Mouse (Mus musculus): ENCODE measurements around the gene 4930522H14Rik. TPM values are rescaled to one million over a fixed set of nuclear protein-coding genes. Genes with fewer than 3 reads are reported as not detected.

4930522H14Rik gene
- not detected in 2 replicates for polyA plus RNA-seq (2015; fragmentation: Nextera tagmentation; extraction: Ambion mirVana)

GRCm38 (mm10) chr4:109531111-109531510 is at the start of gene 4930522H14Rik:
Gene 4930522H14Rik, minus strand, starts transcription at chr4:109531297.
- Histone ChIP-seq H3K9ac (replicated peaks) (no peak within 1 kb of the TSS), H3K4me2 (replicated peaks) (no peak within 1 kb of the TSS), H3K4me1 (replicated peaks) (0 out of 2 replicates have a peak, but pooled peaks cover 4% of the 10 kb centered on the region), H3K9me3 (no peaks in the 10 kb centered on the region), H3K4me3 (replicated peaks) (no peak within 1 kb of the TSS), H3K27me3 (no peaks in the 10 kb centered on the region), H3K36me3 (no peaks in the 10 kb centered on the region), H3K27ac (no peak within 1 kb of the TSS)
- ATAC-seq, result no peak
- 94% methylated on average over 2 of the region's 2 CpGs for WGBS

GRCm38 (mm10) chr4:109578356-109578755 is 47.3 kb upstream of the 4930522H14Rik start:
- no peak overlapping the region for H3K27ac ChIP-seq
- H3K4me2 ChIP-seq (replicated peaks), result no peak overlapping the region
- ATAC-seq, result no peak
- WGBS, result 94% methylated on average over 3 of the region's 3 CpGs
- no peaks in the 10 kb centered on the region for H3K36me3 ChIP-seq
- H3K9me3 ChIP-seq, result no peaks in the 10 kb centered on the region
- no peaks in the 10 kb centered on the region for H3K27me3 ChIP-seq
- H3K9ac ChIP-seq (replicated peaks), result no peak overlapping the region
- H3K4me1 ChIP-seq (replicated peaks), result no peaks in the 10 kb centered on the region
- no peak overlapping the region for H3K4me3 ChIP-seq (replicated peaks)

- Histone ChIP-seq H3K27me3 (no peaks in the 10 kb centered on the region), H3K9ac (replicated peaks) (no peak overlapping the region), H3K27ac (no peak overlapping the region), H3K9me3 (no peaks in the 10 kb centered on the region), H3K4me2 (replicated peaks) (no peak overlapping the region), H3K4me1 (replicated peaks) (no peaks in the 10 kb centered on the region), H3K36me3 (no peaks in the 10 kb centered on the region), H3K4me3 (replicated peaks) (no peak overlapping the region)
- 80% methylated on average over 5 of the region's 5 CpGs for WGBS
- no peak for ATAC-seq
Measured at GRCm38 (mm10) chr4:109576933-109577332, 45.8 kb upstream of the 4930522H14Rik start.

DNA sequence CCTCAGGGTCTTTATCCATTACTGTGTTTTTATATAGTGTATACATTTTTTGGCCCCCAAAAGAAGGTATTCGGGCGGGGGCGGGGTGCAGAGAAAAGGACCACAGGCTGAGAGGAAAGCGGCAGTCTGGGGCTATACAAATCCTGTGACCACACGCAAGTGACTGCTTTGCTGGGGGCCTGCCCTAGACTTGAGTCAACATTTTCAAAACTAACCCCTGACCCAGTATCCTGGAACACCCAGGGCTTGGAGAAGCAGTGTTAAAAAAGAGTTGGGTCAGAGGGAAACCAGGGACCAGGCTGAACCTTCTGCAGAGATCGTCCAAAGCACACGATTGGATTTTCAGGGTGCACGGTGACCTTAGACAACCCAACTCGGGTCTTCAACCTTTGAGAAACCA is 43.7 kb upstream of the 4930522H14Rik start:
- no peak overlapping the region for H3K4me3 ChIP-seq (replicated peaks)
- no peak overlapping the region for H3K27ac ChIP-seq
- H3K4me1 ChIP-seq (replicated peaks), result no peaks in the 10 kb centered on the region
- ATAC-seq, result no peak
- WGBS, result 86% methylated on average over 9 of the region's 9 CpGs
- H3K27me3 ChIP-seq, result no peaks in the 10 kb centered on the region
- H3K9me3 ChIP-seq, result no peaks in the 10 kb centered on the region
- H3K36me3 ChIP-seq, result no peaks in the 10 kb centered on the region
- H3K9ac ChIP-seq (replicated peaks), result no peak overlapping the region
- H3K4me2 ChIP-seq (replicated peaks), result no peak overlapping the region

DNA sequence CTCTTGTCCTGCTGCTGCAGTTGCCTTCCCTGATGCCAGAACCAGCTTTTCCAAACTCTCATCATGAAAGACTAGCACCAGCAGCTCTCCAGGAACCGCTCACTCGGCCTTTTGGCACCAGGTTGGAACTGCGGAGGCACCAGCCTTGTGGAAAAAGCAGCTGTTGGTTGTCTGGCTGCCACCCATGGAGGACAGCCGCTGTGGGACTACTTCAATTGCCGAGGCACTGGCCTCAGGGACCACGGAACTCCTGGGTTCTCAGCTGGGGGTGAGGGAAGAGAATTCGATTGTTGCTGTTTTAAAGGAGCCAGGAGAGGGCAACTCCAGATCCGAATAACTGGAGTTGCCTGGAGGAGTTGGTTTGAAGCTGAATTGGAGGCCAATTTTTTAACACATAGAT is 43.2 kb upstream of the 4930522H14Rik start:
- Histone ChIP-seq H3K27ac (no peak overlapping the region), H3K9me3 (no peaks in the 10 kb centered on the region), H3K27me3 (no peaks in the 10 kb centered on the region), H3K4me1 (replicated peaks) (no peaks in the 10 kb centered on the region), H3K36me3 (no peaks in the 10 kb centered on the region), H3K4me3 (replicated peaks) (no peak overlapping the region), H3K9ac (replicated peaks) (no peak overlapping the region), H3K4me2 (replicated peaks) (no peak overlapping the region)
- WGBS, result 50% methylated on average over 8 of the region's 8 CpGs
- no peak for ATAC-seq

- H3K9ac ChIP-seq (replicated peaks), result no peak overlapping the region
- H3K27me3 ChIP-seq, result no peaks in the 10 kb centered on the region
- H3K27ac ChIP-seq, result no peak overlapping the region
- 84% methylated on average over 1 of the region's 1 CpGs for WGBS
- ATAC-seq, result no peak
- H3K36me3 ChIP-seq, result no peaks in the 10 kb centered on the region
- H3K4me3 ChIP-seq (replicated peaks), result no peak overlapping the region
- no peaks in the 10 kb centered on the region for H3K9me3 ChIP-seq
- H3K4me2 ChIP-seq (replicated peaks), result no peak overlapping the region
- no peaks in the 10 kb centered on the region for H3K4me1 ChIP-seq (replicated peaks)
Measured at GRCm38 (mm10) chr4:109572632-109573031, 41.5 kb upstream of the 4930522H14Rik start.

GRCm38 (mm10) chr4:109569421-109569820 is 38.3 kb upstream of the 4930522H14Rik start:
- Histone ChIP-seq H3K4me2 (replicated peaks) (peak overlapping the region; percentile 17), H3K27ac (no peak overlapping the region), H3K4me3 (replicated peaks) (no peak overlapping the region), H3K9ac (replicated peaks) (no peak overlapping the region), H3K36me3 (no peaks in the 10 kb centered on the region), H3K27me3 (no peaks in the 10 kb centered on the region), H3K4me1 (replicated peaks) (no peaks in the 10 kb centered on the region), H3K9me3 (no peaks in the 10 kb centered on the region)
- 69% methylated on average over 9 of the region's 9 CpGs for WGBS
- ATAC-seq, result no peak

DNA sequence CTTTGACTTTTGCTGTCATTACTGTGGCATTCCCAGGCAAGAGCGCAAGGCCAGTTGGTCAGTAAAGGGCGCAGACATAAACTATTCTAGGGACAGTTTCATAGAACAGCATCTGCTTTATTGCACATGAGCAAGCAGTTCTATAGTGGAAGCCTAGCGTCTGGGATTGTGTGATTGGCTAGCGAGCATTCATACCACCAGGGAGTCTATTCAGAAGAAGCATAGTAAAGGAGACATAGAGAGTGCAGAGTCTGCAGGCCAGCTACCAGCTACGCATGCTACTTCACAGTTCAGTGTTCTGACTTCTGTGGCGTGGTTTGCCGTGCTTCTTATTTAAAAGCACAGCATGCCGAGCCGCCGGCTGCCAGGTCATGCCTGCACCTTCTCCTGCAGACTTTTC is 37.9 kb upstream of the 4930522H14Rik start:
- Histone ChIP-seq H3K9me3 (no peaks in the 10 kb centered on the region), H3K27ac (no peak overlapping the region), H3K4me1 (replicated peaks) (no peaks in the 10 kb centered on the region), H3K9ac (replicated peaks) (no peak overlapping the region), H3K27me3 (no peaks in the 10 kb centered on the region), H3K4me2 (replicated peaks) (peak overlapping the region; percentile 17), H3K36me3 (no peaks in the 10 kb centered on the region), H3K4me3 (replicated peaks) (no peak overlapping the region)
- peak; percentile 80 for ATAC-seq
- WGBS, result 65% methylated on average over 10 of the region's 10 CpGs

GRCm38 (mm10) chr4:109564711-109565110 is 33.6 kb upstream of the 4930522H14Rik start:
- ATAC-seq, result no peak
- H3K9me3 ChIP-seq, result no peaks in the 10 kb centered on the region
- H3K9ac ChIP-seq (replicated peaks), result no peak overlapping the region
- no peak overlapping the region for H3K4me2 ChIP-seq (replicated peaks)
- H3K27ac ChIP-seq, result no peak overlapping the region
- no peaks in the 10 kb centered on the region for H3K36me3 ChIP-seq
- H3K27me3 ChIP-seq, result no peaks in the 10 kb centered on the region
- no peaks in the 10 kb centered on the region for H3K4me1 ChIP-seq (replicated peaks)
- 92% methylated on average over 6 of the region's 6 CpGs for WGBS
- no peak overlapping the region for H3K4me3 ChIP-seq (replicated peaks)

DNA sequence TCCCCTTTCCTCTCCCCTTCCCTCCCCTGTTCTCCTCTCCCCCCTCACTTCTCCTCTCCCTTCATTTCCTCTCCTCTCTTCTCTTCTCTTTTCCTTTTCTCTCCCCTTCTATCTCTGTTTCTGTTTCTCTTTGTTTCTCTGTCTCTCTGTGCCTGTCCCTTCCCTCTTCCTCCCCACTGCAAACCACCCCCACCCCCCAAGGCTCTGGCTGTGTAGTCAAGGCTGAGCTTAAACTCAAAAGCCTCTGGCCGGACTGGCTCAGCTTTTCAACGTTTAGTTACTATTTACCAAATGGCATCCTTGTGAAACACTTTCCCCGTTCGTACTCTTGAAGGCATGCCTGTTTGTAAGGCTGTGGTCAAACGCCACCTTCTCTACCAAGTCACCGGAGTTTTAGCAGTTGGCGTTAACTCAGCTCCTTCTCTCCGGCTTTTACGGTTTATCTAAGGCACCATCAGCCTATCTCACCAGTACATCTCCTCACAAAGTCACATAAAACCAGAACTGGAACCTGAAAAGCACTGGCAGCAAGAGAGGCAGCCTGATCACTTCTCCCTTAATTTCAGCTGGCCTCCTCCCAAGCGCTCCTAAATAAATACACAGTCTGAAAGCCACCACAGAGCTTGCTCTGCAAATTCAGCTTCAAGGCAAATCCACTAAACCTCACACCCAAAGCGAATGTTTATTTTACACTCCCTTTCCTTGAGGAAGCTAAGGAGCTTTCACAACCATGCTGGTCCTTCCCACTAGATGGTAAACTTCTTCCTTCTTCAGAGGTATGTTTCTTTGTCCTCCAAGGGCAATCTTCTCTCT is 19.4 kb upstream of the 4930522H14Rik start:
- Histone ChIP-seq H3K4me2 (replicated peaks) (no peak overlapping the region), H3K4me3 (replicated peaks) (no peak overlapping the region), H3K27ac (no peak overlapping the region), H3K9me3 (no peaks in the 10 kb centered on the region), H3K36me3 (no peaks in the 10 kb centered on the region), H3K9ac (replicated peaks) (no peak overlapping the region), H3K27me3 (no peaks in the 10 kb centered on the region), H3K4me1 (replicated peaks) (no peaks in the 10 kb centered on the region)
- ATAC-seq, result no peak
- WGBS, result 46% methylated on average over 11 of the region's 11 CpGs

DNA sequence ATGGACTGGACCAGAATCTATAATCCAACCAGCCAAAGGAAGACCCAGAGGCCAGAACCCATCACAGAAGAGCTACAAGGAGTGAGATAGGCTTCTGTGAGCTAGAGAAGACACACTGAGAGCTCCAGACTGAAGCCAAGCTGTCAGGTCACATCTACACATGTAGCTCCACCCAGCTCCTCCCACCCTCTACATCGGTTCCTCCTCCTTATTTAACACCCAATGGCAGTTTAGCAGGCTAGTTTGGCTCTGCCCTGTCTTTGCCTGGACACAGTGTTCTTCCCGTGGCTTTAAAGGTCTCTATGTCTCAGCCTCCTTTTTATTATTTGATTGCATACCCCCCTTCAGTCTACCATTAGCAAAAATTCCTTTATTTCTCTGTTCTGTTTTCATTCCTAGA is 16.2 kb upstream of the 4930522H14Rik start:
- ATAC-seq, result no peak
- 29% methylated on average over 2 of the region's 2 CpGs for WGBS
- Histone ChIP-seq H3K4me3 (replicated peaks) (no peak overlapping the region), H3K4me1 (replicated peaks) (no peaks in the 10 kb centered on the region), H3K9me3 (no peaks in the 10 kb centered on the region), H3K4me2 (replicated peaks) (no peak overlapping the region), H3K9ac (replicated peaks) (no peak overlapping the region), H3K27ac (no peak overlapping the region), H3K36me3 (no peaks in the 10 kb centered on the region), H3K27me3 (no peaks in the 10 kb centered on the region)

DNA sequence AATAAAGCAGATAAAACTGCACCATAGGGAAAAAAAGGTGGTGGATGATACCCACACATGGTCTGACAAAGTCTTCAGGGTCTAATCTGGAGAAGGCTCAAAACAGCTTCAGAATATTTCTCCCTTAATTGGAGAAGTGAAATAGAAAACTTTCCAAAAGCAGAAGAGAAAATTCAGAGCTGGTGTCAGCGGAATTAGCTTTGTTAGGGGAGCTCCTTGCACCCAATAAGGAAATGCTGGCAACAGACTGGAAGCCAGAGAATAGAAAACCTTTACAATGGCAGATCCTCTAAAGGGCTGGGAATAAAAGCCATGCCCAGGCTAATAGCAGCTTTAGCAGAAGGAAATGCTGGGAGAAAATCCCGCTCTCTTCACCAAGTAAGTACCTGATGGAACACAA is 15.4 kb upstream of the 4930522H14Rik start:
- Histone ChIP-seq H3K9ac (replicated peaks) (no peak overlapping the region), H3K36me3 (no peaks in the 10 kb centered on the region), H3K27ac (no peak overlapping the region), H3K27me3 (no peaks in the 10 kb centered on the region), H3K9me3 (no peaks in the 10 kb centered on the region), H3K4me2 (replicated peaks) (no peak overlapping the region), H3K4me1 (replicated peaks) (no peaks in the 10 kb centered on the region), H3K4me3 (replicated peaks) (no peak overlapping the region)
- ATAC-seq, result no peak
- WGBS, result 70% methylated on average over 2 of the region's 2 CpGs

Data from midbrain, embryonic 13.5 days (tissue).